Mouse (Mus musculus) c-Kit-negative CD71-positive TER-119-positive erythroid progenitor cells, embryonic 14.5 days (primary cell): ENCODE measurements around the gene Mmp27.

ENCODE experiments used
- DNase-seq: peaks from one replicate; pipeline ENCODE4 v3.0.0-alpha.2; 2013; ENCODE audit warnings: low read depth, low spot score

Gene Mmp27

GRCm38 (mm10) chr9:7571162-7571561 is at the start of gene Mmp27:
TSS of gene Mmp27 (plus strand) at chr9:7571396.
- no peak for DNase-seq

- DNase-seq: no peak
Measured at GRCm38 (mm10) chr9:7526255-7526940, 44.8 kb upstream of the Mmp27 start.

- DNase-seq: no peak
Measured at GRCm38 (mm10) chr9:7542763-7543162, 28.4 kb upstream of the Mmp27 start.

- DNase-seq: no peak
Measured at GRCm38 (mm10) chr9:7544923-7545457, 26.2 kb upstream of the Mmp27 start.

GRCm38 (mm10) chr9:7545471-7545870 is 25.7 kb upstream of the Mmp27 start:
- no peak for DNase-seq

GRCm38 (mm10) chr9:7545920-7546319 is 25.3 kb upstream of the Mmp27 start:
- DNase-seq: no peak

- DNase-seq: no peak
Measured at GRCm38 (mm10) chr9:7551943-7552342, 19.3 kb upstream of the Mmp27 start.

GRCm38 (mm10) chr9:7553536-7553935 is 17.7 kb upstream of the Mmp27 start:
- DNase-seq: no peak

GRCm38 (mm10) chr9:7554382-7554781 is 16.8 kb upstream of the Mmp27 start:
- no peak for DNase-seq

- DNase-seq: no peak
Measured at GRCm38 (mm10) chr9:7558221-7559017, 12.8 kb upstream of the Mmp27 start, which contains the start of gene Mmp8. TSS of gene Mmp8 (plus strand) at chr9:7558456.

GRCm38 (mm10) chr9:7560026-7560425 is 11.2 kb upstream of the Mmp27 start:
- no peak for DNase-seq

GRCm38 (mm10) chr9:7567376-7567775 is 3.8 kb upstream of the Mmp27 start:
- no peak for DNase-seq

- DNase-seq: no peak
Measured at GRCm38 (mm10) chr9:7567923-7568322, 3.3 kb upstream of the Mmp27 start.

GRCm38 (mm10) chr9:7570485-7570884 is 711 bp upstream of the Mmp27 start:
- no peak for DNase-seq

GRCm38 (mm10) chr9:7572188-7572587 is 992 bp downstream of the Mmp27 start:
- DNase-seq: no peak

GRCm38 (mm10) chr9:7572663-7573308 is 1.6 kb downstream of the Mmp27 start:
- DNase-seq: no peak

- no peak for DNase-seq
Measured at GRCm38 (mm10) chr9:7575526-7575925, 4.3 kb downstream of the Mmp27 start.

- DNase-seq: no peak
Measured at GRCm38 (mm10) chr9:7577371-7577770, 6.2 kb downstream of the Mmp27 start.

- no peak for DNase-seq
Measured at GRCm38 (mm10) chr9:7590063-7590462, 18.9 kb downstream of the Mmp27 start.

GRCm38 (mm10) chr9:7593272-7593812 is 22.1 kb downstream of the Mmp27 start:
- DNase-seq: no peak

- DNase-seq: no peak
Measured at GRCm38 (mm10) chr9:7594816-7595540, 23.8 kb downstream of the Mmp27 start.
